Mouse (Mus musculus) intestine, embryonic 14.5 days (tissue): ENCODE results near the gene Galc. TPM values are rescaled to one million over a fixed set of nuclear protein-coding genes. Genes with fewer than 3 reads are reported as not detected.
"Not testable (repeated sequence)": the region's sequence is repeated elsewhere in the genome, so short reads cannot be mapped to it uniquely, and the experiment has no call there.

Experiments used
- ATAC-seq: fragments of 200-750 bp; cut with Nextera tagmentation; replicated peaks from 2 replicates; pipeline ENCODE4 v1.8.0; 2017; ENCODE audit warnings: low read depth, moderate number of reproducible peaks, moderate TSS enrichment, moderate library complexity; ENCODE audit not compliant: low FRiP score, low TSS enrichment
- DNase-seq: peaks from one replicate; pipeline ENCODE4 v3.0.0-alpha.2; 2018; ENCODE audit warnings: low spot score
- H3K27ac ChIP-seq: fragments of 300-500 bp; sonication (generic); 2 replicates; pipeline ENCODE4 v1.5.1; 2014; ENCODE audit warnings: low read depth, mild to moderate bottlenecking, control low read depth
- H3K27me3 ChIP-seq: fragments of 300-500 bp; sonication (generic); replicated peaks from 2 replicates; pipeline ENCODE4 v1.6.1; 2014; ENCODE audit warnings: low read length, control low read depth; ENCODE audit not compliant: control insufficient read depth, insufficient read depth
- H3K36me3 ChIP-seq: fragments of 300-500 bp; sonication (generic); 2 replicates; pipeline ENCODE4 v1.6.1; 2014; ENCODE audit warnings: low read length, control low read depth; ENCODE audit not compliant: control insufficient read depth, insufficient read depth
- H3K4me1 ChIP-seq: fragments of 300-500 bp; sonication (generic); replicated peaks from 2 replicates; pipeline ENCODE4 v1.6.1; 2014; ENCODE audit warnings: low read length, control low read depth, mixed read lengths; ENCODE audit not compliant: control insufficient read depth, insufficient read depth
- H3K4me2 ChIP-seq: fragments of 300-500 bp; sonication (generic); 2 replicates; pipeline ENCODE4 v1.6.1; 2014; ENCODE audit warnings: low read length
- H3K4me3 ChIP-seq: fragments of 300-500 bp; sonication (generic); 2 replicates; pipeline ENCODE4 v1.5.1; 2014; ENCODE audit warnings: low read depth, low read length, control low read depth, mixed read lengths
- H3K9ac ChIP-seq: fragments of 300-500 bp; sonication (generic); 2 replicates; pipeline ENCODE4 v1.6.1; 2014; ENCODE audit warnings: mild to moderate bottlenecking, low read length
- H3K9me3 ChIP-seq: fragments of 300-500 bp; sonication (generic); 2 replicates; pipeline ENCODE4 v1.6.1; 2016; ENCODE audit warnings: low read length, control low read depth; ENCODE audit not compliant: control insufficient read depth
- WGBS: fragments of 180-500 bp; shearing (Covaris S2); extraction: QIAGEN DNeasy Blood & Tissue Kit; methylation state at CpG from one replicate; pipeline ENCODE4 v1.1.7; 2014; 5-methylcytosine and 5-hydroxymethylcytosine counted together
- polyA plus RNA-seq: library from polyadenylated mRNA; unstranded; fragments of >200 nt; fragmentation: Nextera tagmentation; extraction: Ambion mirVana; gene quantifications from 2 replicates; pipeline ENCODE4 v1.2.1, GENCODE M21; 2014

Galc gene
- polyA plus RNA-seq, 1 experiment from 2014 or later, result 10.4 TPM

DNA sequence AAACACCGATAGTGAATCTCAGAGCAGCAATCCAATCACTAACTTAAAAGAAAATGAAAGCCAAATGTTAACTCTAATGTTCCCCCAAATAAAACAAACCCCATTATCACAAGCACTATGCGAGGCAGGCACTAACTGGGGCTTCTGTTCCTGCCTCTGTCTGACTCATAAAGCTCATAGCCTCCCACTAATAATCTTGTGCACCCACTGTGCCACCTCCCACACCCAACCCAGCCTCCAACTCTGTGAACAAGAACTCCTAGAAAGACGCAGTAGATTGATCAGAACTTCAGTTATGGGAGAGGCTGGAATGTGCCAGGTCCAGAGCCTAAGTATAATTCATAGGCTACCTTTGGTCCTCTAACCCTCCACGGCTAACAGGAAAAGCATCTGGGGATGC is 15.1 kb downstream of the Galc start:
- H3K27ac ChIP-seq, result no peak overlapping the region
- ATAC-seq (no peak), DNase-seq (no peak)
- H3K36me3 ChIP-seq, result peaks cover 17% of the 10 kb centered on the region; the same call in 1 of the 2 replicates
- no peaks in the 10 kb centered on the region for H3K9me3 ChIP-seq
- H3K4me3 ChIP-seq, result no peak overlapping the region
- H3K27me3 ChIP-seq, result no peaks in the 10 kb centered on the region
- no peak overlapping the region for H3K4me2 ChIP-seq
- WGBS, result 75% methylated on average over 4 of the region's 4 CpGs
- H3K9ac ChIP-seq, result no peak overlapping the region
- no peaks in the 10 kb centered on the region for H3K4me1 ChIP-seq

DNA sequence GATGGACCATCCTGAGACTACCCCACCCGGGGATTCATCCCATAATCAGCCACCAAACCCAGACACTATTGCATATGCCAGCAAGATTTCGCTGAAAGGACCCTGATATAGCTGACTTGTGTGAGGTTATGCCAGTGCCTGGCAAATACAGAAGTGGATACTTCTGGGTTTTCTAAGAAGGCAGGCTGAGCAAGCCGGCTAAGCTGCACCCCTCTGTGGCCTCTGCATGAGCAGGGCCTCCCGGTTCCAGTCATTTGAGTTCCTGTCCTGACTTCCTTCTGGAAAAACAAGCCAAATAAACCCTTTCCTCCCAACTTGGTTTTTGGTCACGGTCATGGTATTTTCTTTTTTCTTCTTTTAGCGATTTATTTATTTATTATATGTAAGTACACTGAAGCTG is 20.8 kb downstream of the Galc start:
- not testable (repeated sequence) for ATAC-seq, H3K9ac ChIP-seq, H3K27me3 ChIP-seq, H3K36me3 ChIP-seq, H3K4me2 ChIP-seq, H3K4me3 ChIP-seq, H3K27ac ChIP-seq, H3K4me1 ChIP-seq, DNase-seq, H3K9me3 ChIP-seq
- 89% methylated on average over 6 of the region's 6 CpGs for WGBS

DNA sequence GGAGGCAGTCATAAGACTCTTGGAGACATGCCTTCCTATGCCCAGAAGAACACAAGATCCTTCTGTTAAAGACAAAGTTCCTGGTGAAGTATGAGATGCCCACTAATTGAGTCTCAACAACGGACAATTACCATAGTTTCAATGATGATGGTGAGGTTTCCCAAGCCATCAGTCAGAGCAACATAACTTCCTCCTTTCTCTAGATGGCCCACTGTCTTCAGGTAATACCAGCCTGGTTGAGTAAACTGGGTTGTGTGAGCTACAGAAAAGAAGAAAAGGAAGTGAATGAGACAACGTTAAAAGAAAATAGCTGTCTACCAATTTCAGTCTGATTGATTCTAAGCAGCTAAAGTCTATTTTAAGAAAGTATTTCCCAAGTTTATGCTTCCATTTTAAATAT is 32.2 kb downstream of the Galc start:
- H3K4me2 ChIP-seq, result no peak overlapping the region
- no peak overlapping the region for H3K4me3 ChIP-seq
- 85% methylated on average over 2 of the region's 2 CpGs for WGBS
- H3K27me3 ChIP-seq, result no peaks in the 10 kb centered on the region
- ATAC-seq (no peak), DNase-seq (no peak)
- no peak overlapping the region for H3K27ac ChIP-seq
- H3K9ac ChIP-seq, result no peak overlapping the region
- peaks cover 11% of the 10 kb centered on the region; the same call in 1 of the 2 replicates for H3K36me3 ChIP-seq
- H3K4me1 ChIP-seq, result no peaks in the 10 kb centered on the region
- no peaks in the 10 kb centered on the region for H3K9me3 ChIP-seq

GRCm38 (mm10) chr12:98223286-98223685 is 36.0 kb downstream of the Galc start:
- Histone ChIP-seq H3K27ac (no peak overlapping the region), H3K4me3 (no peak overlapping the region), H3K9me3 (no peaks in the 10 kb centered on the region), H3K27me3 (no peaks in the 10 kb centered on the region), H3K36me3 (peaks cover 11% of the 10 kb centered on the region; the same call in 1 of the 2 replicates), H3K4me2 (no peak overlapping the region), H3K9ac (no peak overlapping the region), H3K4me1 (no peaks in the 10 kb centered on the region)
- no peak for ATAC-seq
- WGBS, result 74% methylated on average over 5 of the region's 5 CpGs
- DNase-seq, result no peak

- H3K27ac ChIP-seq, result no peak overlapping the region
- 0 out of 2 replicates have a peak, but pooled peaks cover 3% of the 10 kb centered on the region for H3K36me3 ChIP-seq
- no peaks in the 10 kb centered on the region for H3K9me3 ChIP-seq
- no peaks in the 10 kb centered on the region for H3K4me1 ChIP-seq
- H3K27me3 ChIP-seq, result no peaks in the 10 kb centered on the region
- H3K9ac ChIP-seq, result no peak overlapping the region
- DNase-seq, result no peak
- no peak overlapping the region for H3K4me3 ChIP-seq
- H3K4me2 ChIP-seq, result no peak overlapping the region
- ATAC-seq, result no peak
- WGBS, result 74% methylated on average over 11 of the region's 11 CpGs
Observed at GRCm38 (mm10) chr12:98216432-98216831, 42.8 kb downstream of the Galc start.

- DNase-seq, result no peak
- no peak overlapping the region for H3K4me2 ChIP-seq
- no peak overlapping the region for H3K27ac ChIP-seq
- ATAC-seq, result no peak
- H3K27me3 ChIP-seq, result no peaks in the 10 kb centered on the region
- H3K9ac ChIP-seq, result no peak overlapping the region
- H3K4me1 ChIP-seq, result no peaks in the 10 kb centered on the region
- H3K4me3 ChIP-seq, result no peak overlapping the region
- H3K36me3 ChIP-seq, result 0 out of 2 replicates have a peak, but pooled peaks cover 3% of the 10 kb centered on the region
- WGBS, result 56% methylated on average over 6 of the region's 6 CpGs
- no peaks in the 10 kb centered on the region for H3K9me3 ChIP-seq
Observed at GRCm38 (mm10) chr12:98215512-98215911, 43.7 kb downstream of the Galc start.

- H3K27ac ChIP-seq, result no peak overlapping the region
- no peaks in the 10 kb centered on the region for H3K27me3 ChIP-seq
- H3K36me3 ChIP-seq, result 0 out of 2 replicates have a peak, but pooled peaks cover 3% of the 10 kb centered on the region
- DNase-seq (no peak), ATAC-seq (no peak)
- H3K9me3 ChIP-seq, result no peaks in the 10 kb centered on the region
- 68% methylated on average over 14 of the region's 14 CpGs for WGBS
- no peak overlapping the region for H3K4me3 ChIP-seq
- H3K9ac ChIP-seq, result no peak overlapping the region
- H3K4me2 ChIP-seq, result no peak overlapping the region
- H3K4me1 ChIP-seq, result no peaks in the 10 kb centered on the region
Observed at GRCm38 (mm10) chr12:98214191-98214590, 45.1 kb downstream of the Galc start.

- Histone ChIP-seq H3K4me1 (no peaks in the 10 kb centered on the region), H3K4me2 (no peak overlapping the region), H3K36me3 (0 out of 2 replicates have a peak, but pooled peaks cover 3% of the 10 kb centered on the region), H3K4me3 (no peak overlapping the region), H3K9ac (no peak overlapping the region), H3K27me3 (no peaks in the 10 kb centered on the region), H3K9me3 (no peaks in the 10 kb centered on the region), H3K27ac (no peak overlapping the region)
- DNase-seq (no peak), ATAC-seq (no peak)
- WGBS, result 90% methylated on average over 7 of the region's 7 CpGs
Observed at GRCm38 (mm10) chr12:98213791-98214190, 45.5 kb downstream of the Galc start.

GRCm38 (mm10) chr12:98213332-98213731 is 45.9 kb downstream of the Galc start:
- no peaks in the 10 kb centered on the region for H3K9me3 ChIP-seq
- ATAC-seq (no peak), DNase-seq (no peak)
- no peak overlapping the region for H3K4me3 ChIP-seq
- H3K9ac ChIP-seq, result no peak overlapping the region
- 93% methylated on average over 7 of the region's 7 CpGs for WGBS
- H3K4me1 ChIP-seq, result no peaks in the 10 kb centered on the region
- H3K27me3 ChIP-seq, result no peaks in the 10 kb centered on the region
- H3K36me3 ChIP-seq, result 0 out of 2 replicates have a peak, but pooled peaks cover 3% of the 10 kb centered on the region
- no peak overlapping the region for H3K4me2 ChIP-seq
- H3K27ac ChIP-seq, result no peak overlapping the region
